Mouse (Mus musculus) kidney, postnatal 14 days (tissue): ENCODE measurements around the gene Eci3.
"Not testable (repeated sequence)": the region's sequence is repeated elsewhere in the genome, so short reads cannot be mapped to it uniquely, and the experiment has no call there.

ENCODE experiments used
- DNase-seq: peaks from one replicate; pipeline ENCODE4 v3.0.0; 2022; ENCODE audit warnings: mixed read lengths

Gene Eci3

GRCm38 (mm10) chr13:34963511-34964397 is at the start of gene Eci3:
Gene Eci3, minus strand, starts transcription at chr13:34963810.
- DNase-seq: peak; percentile 86

- DNase-seq: peak; percentile 70
Measured at GRCm38 (mm10) chr13:34995925-34996324, 32.3 kb upstream of the Eci3 start.

- peak; percentile 98 for DNase-seq
Measured at GRCm38 (mm10) chr13:34993983-34994811, 30.6 kb upstream of the Eci3 start.

- no peak for DNase-seq
Measured at GRCm38 (mm10) chr13:34993595-34993982, 30.0 kb upstream of the Eci3 start.

- DNase-seq: no peak
Measured at GRCm38 (mm10) chr13:34993085-34993484, 29.5 kb upstream of the Eci3 start.

GRCm38 (mm10) chr13:34991581-34992273 is 28.1 kb upstream of the Eci3 start:
- no peak for DNase-seq

GRCm38 (mm10) chr13:34983479-34983878 is 19.9 kb upstream of the Eci3 start:
- DNase-seq: not testable (repeated sequence)

GRCm38 (mm10) chr13:34978635-34979034 is 15.0 kb upstream of the Eci3 start:
- DNase-seq: not testable (repeated sequence)

GRCm38 (mm10) chr13:34977410-34977809 is 13.8 kb upstream of the Eci3 start:
- no peak for DNase-seq

GRCm38 (mm10) chr13:34976116-34976515 is 12.5 kb upstream of the Eci3 start:
- no peak for DNase-seq

- no peak for DNase-seq
Measured at GRCm38 (mm10) chr13:34973770-34974169, 10.2 kb upstream of the Eci3 start.

GRCm38 (mm10) chr13:34973149-34973548 is 9.5 kb upstream of the Eci3 start:
- DNase-seq: no peak

- not testable (repeated sequence) for DNase-seq
Measured at GRCm38 (mm10) chr13:34972456-34972855, 8.8 kb upstream of the Eci3 start.

- DNase-seq: not testable (repeated sequence)
Measured at GRCm38 (mm10) chr13:34965647-34966046, 2.0 kb upstream of the Eci3 start.

GRCm38 (mm10) chr13:34964866-34965265 is 1.3 kb upstream of the Eci3 start:
- DNase-seq: no peak

- DNase-seq: peak; percentile 5
Measured at GRCm38 (mm10) chr13:34964419-34964818, 809 bp upstream of the Eci3 start.

- DNase-seq: peak; percentile 40
Measured at GRCm38 (mm10) chr13:34960996-34961770, 2.4 kb downstream of the Eci3 start.

GRCm38 (mm10) chr13:34958158-34958557 is 5.5 kb downstream of the Eci3 start:
- DNase-seq: peak; percentile 30

GRCm38 (mm10) chr13:34956901-34957300 is 6.7 kb downstream of the Eci3 start:
- no peak for DNase-seq

GRCm38 (mm10) chr13:34951437-34951836 is 12.2 kb downstream of the Eci3 start:
- DNase-seq: not testable (repeated sequence)

- no peak for DNase-seq
Measured at GRCm38 (mm10) chr13:34942370-34942769, 21.2 kb downstream of the Eci3 start.
